Comparison of ENCODE assay signal across 25 mouse cellular contexts in genomic region chr13:15026601-15027000, GRCm38 (mm10).
"Had no signal": no experiment of that assay in that cellular context is flagged by ENCODE, and none has a peak within 500 bp of the region (broad histone marks: within the 10 kb centered on the region; RNA-seq: fewer than 3 reads in every experiment).

No protein-coding gene starts in this region.

- H3K9ac ChIP-seq: heart, embryonic 12.5 days; hindbrain, embryonic 13.5 days; hindbrain, embryonic 15.5 days; kidney, embryonic 15.5 days; limb, embryonic 12.5 days; liver, embryonic 12.5 days; liver, embryonic 14.5 days had no signal

- H3K27ac ChIP-seq: gastrocnemius, adult 2 months; heart, embryonic 10.5 days; hindbrain, embryonic 13.5 days; hindbrain, embryonic 15.5 days; hindbrain, postnatal 0 days; kidney, embryonic 15.5 days; kidney, postnatal 0 days; limb, embryonic 12.5 days; liver, embryonic 12.5 days; liver, embryonic 14.5 days had no signal

- DNase-seq: gastrocnemius, adult 2 months; gastrocnemius, postnatal 10 days; gastrocnemius, postnatal 25 days; heart, adult 18-20 months; heart, postnatal 10 days; heart, postnatal 36 days; kidney, adult 11 months; kidney, adult 2 months; kidney, adult 9 months; kidney, postnatal 14 days; kidney, postnatal 36 days; layer of hippocampus, adult 9-11 months; layer of hippocampus, postnatal 36 days; left cerebral cortex, postnatal 4 days had no signal

- H3K4me1 ChIP-seq: heart, embryonic 10.5 days; heart, embryonic 12.5 days; hindbrain, embryonic 13.5 days; hindbrain, embryonic 15.5 days; kidney, embryonic 15.5 days; limb, embryonic 12.5 days; liver, embryonic 12.5 days had no signal

- H3K9me3 ChIP-seq: heart, embryonic 10.5 days; heart, embryonic 12.5 days; hindbrain, embryonic 13.5 days; hindbrain, embryonic 15.5 days; kidney, embryonic 15.5 days; limb, embryonic 12.5 days; liver, embryonic 12.5 days had no signal

- H3K27me3 ChIP-seq: heart, embryonic 12.5 days; hindbrain, embryonic 13.5 days; hindbrain, embryonic 15.5 days; kidney, embryonic 15.5 days; limb, embryonic 12.5 days; liver, embryonic 12.5 days had no signal

- H3K36me3 ChIP-seq: heart, embryonic 10.5 days; heart, embryonic 12.5 days; hindbrain, embryonic 13.5 days; hindbrain, embryonic 15.5 days; kidney, embryonic 15.5 days; limb, embryonic 12.5 days; liver, embryonic 12.5 days had no signal

- ATAC-seq: hindbrain, postnatal 0 days; intestine, embryonic 16.5 days; liver, embryonic 12.5 days had no signal

- H3K4me2 ChIP-seq: heart, embryonic 12.5 days; hindbrain, embryonic 13.5 days; hindbrain, embryonic 15.5 days; kidney, embryonic 15.5 days; limb, embryonic 12.5 days; liver, embryonic 12.5 days had no signal

- H3K4me3 ChIP-seq: gastrocnemius, adult 2 months; heart, embryonic 10.5 days; heart, embryonic 12.5 days; hindbrain, embryonic 13.5 days; hindbrain, embryonic 15.5 days; kidney, embryonic 15.5 days; limb, embryonic 12.5 days; liver, embryonic 12.5 days had no signal
